ENCODE assay signal across 8 mouse cellular contexts in the genomic region with DNA sequence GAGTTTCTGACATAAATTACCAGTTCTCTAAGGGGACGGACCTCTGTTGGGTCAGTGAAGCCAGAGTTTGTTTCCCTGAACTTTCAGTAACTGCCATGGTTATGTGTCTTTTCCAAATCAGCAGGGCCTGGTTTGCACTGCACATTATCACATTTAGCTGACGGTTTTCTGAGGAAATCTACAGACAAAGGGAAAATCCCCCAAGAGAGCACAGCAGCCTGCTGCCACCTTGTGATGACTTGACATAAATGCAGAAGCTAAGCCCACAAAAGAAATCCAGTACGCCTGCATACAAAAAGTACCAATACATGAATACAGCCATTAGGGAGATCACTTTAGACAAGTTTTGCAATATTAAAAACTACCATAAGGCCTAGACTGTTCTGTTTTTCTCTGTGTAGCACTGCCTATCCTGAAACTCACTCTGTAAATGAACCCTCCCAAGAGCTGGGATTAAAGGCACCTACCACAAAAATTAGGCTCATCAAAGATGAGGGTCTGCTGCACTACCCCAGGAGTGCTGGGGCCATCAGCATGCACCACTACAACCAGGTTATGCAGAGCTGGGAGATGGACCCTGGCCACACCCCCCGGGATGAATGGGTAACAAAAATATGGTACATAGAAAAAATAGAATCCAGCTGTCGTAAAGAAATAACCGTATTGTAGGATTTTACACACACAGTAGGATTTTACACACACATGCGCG. TPM values are rescaled to one million over a fixed set of nuclear protein-coding genes. Genes with fewer than 3 reads are reported as not detected.
DNase-seq lines count a peak whose midpoint lies in the region; ATAC-seq and TF ChIP-seq lines count a peak whose summit lies in the region.

No protein-coding gene starts in this region.

- no peaks in the 10 kb centered on the region for H3K9me3 ChIP-seq in kidney, postnatal 0 days (replicated peaks; ENCODE audit: low read length)
- H3K9me3 ChIP-seq in midbrain, embryonic 13.5 days: no peaks in the 10 kb centered on the region

- no peaks in the 10 kb centered on the region for H3K4me1 ChIP-seq in kidney, postnatal 0 days (replicated peaks; ENCODE audit: insufficient read depth, low read length)
- H3K4me1 ChIP-seq in midbrain, embryonic 13.5 days (replicated peaks): no peaks in the 10 kb centered on the region

- H3K27me3 ChIP-seq in kidney, postnatal 0 days (ENCODE audit: insufficient read depth, low read length): no peaks in the 10 kb centered on the region
- H3K27me3 ChIP-seq in midbrain, embryonic 13.5 days: no peaks in the 10 kb centered on the region

- H3K27ac ChIP-seq in kidney, postnatal 0 days: no peak overlapping the region
- H3K27ac ChIP-seq in midbrain, embryonic 13.5 days: peak overlapping the region; percentile 52; the same call in 1 of the 2 replicates

- peaks cover 36% of the 10 kb centered on the region for H3K36me3 ChIP-seq in kidney, postnatal 0 days (ENCODE audit: insufficient read depth, low read length)
- H3K36me3 ChIP-seq in midbrain, embryonic 13.5 days: peaks cover 26% of the 10 kb centered on the region

- DNase-seq in adrenal gland, postnatal 10 days: peak; percentile 33
- DNase-seq in adrenal gland, postnatal 25 days: no peak
- peak; percentile 18 for DNase-seq in A20 (ENCODE audit: low read depth, low spot score)
- DNase-seq in embryo, embryonic 11.5 days (ENCODE audit: low read depth, low spot score): peak; percentile 13
- peak; percentile 67 for DNase-seq in kidney, postnatal 0 days (ENCODE audit: low spot score)

- TF ChIP-seq CTCF in kidney, postnatal 0 days (IDR thresholded peaks at IDR 0.05; ENCODE audit: low read depth): peak; percentile 81

- no peak for ATAC-seq in kidney, postnatal 0 days (replicated peaks; ENCODE audit: low FRiP score, low read depth)
- peak; percentile 65 for ATAC-seq in midbrain, embryonic 13.5 days
- no peak for ATAC-seq in activated CD4-positive, CD25-positive, alpha-beta regulatory T cell, adult 4 months
- ATAC-seq in megakaryocyte-erythroid progenitor cell, adult 5-6 weeks (replicated peaks; ENCODE audit: low FRiP score, low TSS enrichment, poor library complexity, severe bottlenecking): no peak

- WGBS in kidney, postnatal 0 days: 81% methylated on average over 8 of the region's 8 CpGs
- WGBS in midbrain, embryonic 13.5 days: 72% methylated on average over 8 of the region's 8 CpGs

- H3K9ac ChIP-seq in kidney, postnatal 0 days (ENCODE audit: low read depth, low read length): no peak overlapping the region
- H3K9ac ChIP-seq in midbrain, embryonic 13.5 days (replicated peaks): 0 out of 2 replicates have a peak overlapping the region, but pooled peaks have one; percentile 8

- H3K4me3 ChIP-seq in kidney, postnatal 0 days (replicated peaks; ENCODE audit: low read depth, low read length): no peak overlapping the region
- no peak overlapping the region for H3K4me3 ChIP-seq in midbrain, embryonic 13.5 days (replicated peaks)

- no peak overlapping the region for H3K4me2 ChIP-seq in kidney, postnatal 0 days (ENCODE audit: low read length)
- H3K4me2 ChIP-seq in midbrain, embryonic 13.5 days (replicated peaks): no peak overlapping the region

RNA-seq across cellular contexts. Expression of a gene that starts 11.4 kb away (rescaled TPM):
- total RNA-seq in adrenal gland, postnatal 10 days (2021): not detected
- total RNA-seq in adrenal gland, postnatal 25 days (2021): not detected in 2 replicates
- not detected in 2 replicates for polyA plus RNA-seq in kidney, postnatal 0 days (2015; fragmentation: Nextera tagmentation; extraction: Ambion mirVana)
- 0.30 TPM in 1 of 2 replicates, not detected in the other for polyA plus RNA-seq in midbrain, embryonic 13.5 days (2015; fragmentation: Nextera tagmentation; extraction: Ambion mirVana)
- not detected for polyA plus RNA-seq in activated CD4-positive, CD25-positive, alpha-beta regulatory T cell, adult 4 months (2017; shearing (Covaris generic))
- not detected in 2 replicates for total RNA-seq in megakaryocyte-erythroid progenitor cell, adult 5-6 weeks (2014; fragmentation: Nextera tagmentation)
- not detected in 2 replicates for total RNA-seq in megakaryocyte-erythroid progenitor cell, adult 5-6 weeks (2017)

RNA-seq across cellular contexts. Expression of a gene that starts 18.3 kb away (rescaled TPM):
- 10 to 100 TPM; 40.3 to 54.6 TPM for total RNA-seq in adrenal gland, postnatal 10 days (2021)
- total RNA-seq in adrenal gland, postnatal 25 days (2021): 34.5 and 35.1 TPM in 2 replicates
- polyA plus RNA-seq in kidney, postnatal 0 days (2015; fragmentation: Nextera tagmentation; extraction: Ambion mirVana): 68.5 and 84.4 TPM in 2 replicates
- polyA plus RNA-seq in midbrain, embryonic 13.5 days (2015; fragmentation: Nextera tagmentation; extraction: Ambion mirVana): 48.1 and 50.9 TPM in 2 replicates
- 10 to 100 TPM; 61.0 to 98.8 TPM for polyA plus RNA-seq in activated CD4-positive, CD25-positive, alpha-beta regulatory T cell, adult 4 months (2017; shearing (Covaris generic))
- total RNA-seq in megakaryocyte-erythroid progenitor cell, adult 5-6 weeks (2014; fragmentation: Nextera tagmentation): 439 and 485 TPM in 2 replicates
- 290 and 302 TPM in 2 replicates for total RNA-seq in megakaryocyte-erythroid progenitor cell, adult 5-6 weeks (2017)
